Mouse (Mus musculus) heart, embryonic 14.5 days (tissue): Measurements from ENCODE around the gene Nectin4. TPM values are rescaled to one million over a fixed set of nuclear protein-coding genes. Genes with fewer than 3 reads are reported as not detected.
A peak's percentile ranks its signal among the peaks of the same experiment; 100 is the strongest.

Experiments used
- ATAC-seq: fragments of 200-750 bp; cut with Nextera tagmentation; 2 replicates; pipeline ENCODE4 v1.8.0; 2017; ENCODE audit warnings: low read depth, moderate TSS enrichment; ENCODE audit not compliant: insufficient number of reproducible peaks, insufficient read depth, low FRiP score
- H3K27ac ChIP-seq, 2 experiments: fragments of 200-500 bp in 1 of 2; fragments of 300-500 bp in 1 of 2; sonication (generic) in 1 of 2; replicated peaks in 1 of 2; 2 replicates each; pipeline ENCODE4 v1.5.1; 2012 to 2014; ENCODE audit warnings: low read depth in 2 of 2, low read length in 2 of 2, control low read depth in 1 of 2, mild to moderate bottlenecking in 1 of 2, mixed read lengths in 1 of 2; ENCODE audit not compliant: control insufficient read depth in 1 of 2, insufficient read depth in 1 of 2
- H3K27me3 ChIP-seq: fragments of 300-500 bp; sonication (generic); 2 replicates; pipeline ENCODE4 v1.6.1; 2014; ENCODE audit warnings: mild to moderate bottlenecking, low read length, control low read depth; ENCODE audit not compliant: control insufficient read depth, insufficient read depth
- H3K36me3 ChIP-seq: fragments of 300-500 bp; sonication (generic); 2 replicates; pipeline ENCODE4 v1.6.1; 2014; ENCODE audit warnings: mild to moderate bottlenecking, control low read depth, low read length, mixed read lengths; ENCODE audit not compliant: control insufficient read depth, insufficient read depth
- H3K4me1 ChIP-seq, 2 experiments: fragments of 200-500 bp in 1 of 2; fragments of 300-500 bp in 1 of 2; sonication (generic) in 1 of 2; 2 replicates each; pipeline ENCODE4 v1.6.1; 2012 to 2014; ENCODE audit warnings: low read length in 2 of 2, control low read depth in 1 of 2, mixed read lengths in 1 of 2; ENCODE audit not compliant: control insufficient read depth in 2 of 2, insufficient read depth in 2 of 2
- H3K4me2 ChIP-seq: fragments of 300-500 bp; sonication (generic); 2 replicates; pipeline ENCODE4 v1.6.1; 2014; ENCODE audit warnings: mild to moderate bottlenecking, low read length
- H3K4me3 ChIP-seq, 2 experiments: fragments of 200-500 bp in 1 of 2; fragments of 300-500 bp in 1 of 2; sonication (generic) in 1 of 2; 2 replicates each; pipeline ENCODE4 v1.5.1; 2012 to 2014; ENCODE audit warnings: low read length in 2 of 2, mild to moderate bottlenecking in 2 of 2, control low read depth in 1 of 2, low read depth in 1 of 2, moderate library complexity in 1 of 2; ENCODE audit not compliant: control insufficient read depth in 1 of 2, insufficient read depth in 1 of 2
- H3K9ac ChIP-seq: fragments of 300-500 bp; sonication (generic); 2 replicates; pipeline ENCODE4 v1.6.1; 2014; ENCODE audit warnings: mild to moderate bottlenecking, low read length
- H3K9me3 ChIP-seq: fragments of 300-500 bp; sonication (generic); 2 replicates; pipeline ENCODE4 v1.6.1; 2016; ENCODE audit warnings: low read length, control low read depth; ENCODE audit not compliant: control insufficient read depth
- WGBS: fragments of 180-500 bp; shearing (Covaris S2); extraction: QIAGEN DNeasy Blood & Tissue Kit; methylation state at CpG from one replicate; pipeline ENCODE4 v1.1.7; 2014; 5-methylcytosine and 5-hydroxymethylcytosine counted together
- polyA plus RNA-seq: library from polyadenylated mRNA; unstranded; fragments of >200 nt; fragmentation: Nextera tagmentation; extraction: Ambion mirVana; gene quantifications from 2 replicates; pipeline ENCODE4 v1.2.1, GENCODE M21; 2014

The Nectin4 gene
- polyA plus RNA-seq, 1 experiment from 2014 or later, result 0.12 TPM

GRCm38 (mm10) chr1:171345225-171346094 lies 24.4 kb upstream of the Nectin4 start, which contains the start of the genes Nit1 and Pfdn2:
Gene Nit1, minus strand, starts transcription at chr1:171345646.
Gene Pfdn2, plus strand, starts transcription at chr1:171345670.
- peaks cover 5% of the 10 kb centered on the region for H3K9me3 ChIP-seq
- ATAC-seq, result peak; percentile 82
- 1% methylated on average over 53 of the region's 53 CpGs for WGBS
- H3K9ac ChIP-seq, result peak within 1 kb of the TSS; percentile 94
- peak within 1 kb of the TSS; percentile 62 to 96 for H3K4me3 ChIP-seq
- no peaks in the 10 kb centered on the region for H3K27me3 ChIP-seq
- peak within 1 kb of the TSS; percentile 45 to 76; a peak in 3 of 4 replicates for H3K27ac ChIP-seq
- peak within 1 kb of the TSS; percentile 91 for H3K4me2 ChIP-seq
- peaks cover 5 to 13% of the 10 kb centered on the region in 2 experiments for H3K4me1 ChIP-seq
- H3K36me3 ChIP-seq, result peaks cover 33% of the 10 kb centered on the region

DNA sequence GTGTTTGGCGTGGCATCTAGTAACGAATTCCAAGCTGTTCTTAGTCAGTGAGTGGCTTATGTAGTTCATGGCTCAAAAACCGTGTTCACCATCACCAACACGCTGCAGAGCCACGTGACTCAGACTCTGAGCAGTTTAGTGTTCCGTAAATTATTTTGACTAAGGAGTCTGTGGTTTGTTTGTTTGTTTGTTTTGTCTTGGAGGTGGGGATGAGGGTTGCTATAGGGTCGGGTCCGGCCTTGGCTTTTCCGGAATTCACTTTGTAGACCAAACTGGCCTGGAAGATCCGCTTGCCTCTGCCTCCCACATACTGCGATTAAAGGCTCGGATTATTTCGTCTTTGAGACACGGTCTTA lies 23.8 kb upstream of the Nectin4 start:
- Histone ChIP-seq H3K9ac (peak overlapping the region; percentile 94), H3K4me1 (peaks cover 5 to 13% of the 10 kb centered on the region in 2 experiments), H3K36me3 (peaks cover 27% of the 10 kb centered on the region), H3K9me3 (peaks cover 5% of the 10 kb centered on the region), H3K4me2 (peak overlapping the region; percentile 91), H3K4me3 (peak overlapping the region; percentile 62 to 96), H3K27me3 (no peaks in the 10 kb centered on the region), H3K27ac (peak overlapping the region in 1 of 2 experiments; percentile 76; a peak in 1 of 4 replicates)
- 1% methylated on average over 14 of the region's 14 CpGs for WGBS
- no peak for ATAC-seq

DNA sequence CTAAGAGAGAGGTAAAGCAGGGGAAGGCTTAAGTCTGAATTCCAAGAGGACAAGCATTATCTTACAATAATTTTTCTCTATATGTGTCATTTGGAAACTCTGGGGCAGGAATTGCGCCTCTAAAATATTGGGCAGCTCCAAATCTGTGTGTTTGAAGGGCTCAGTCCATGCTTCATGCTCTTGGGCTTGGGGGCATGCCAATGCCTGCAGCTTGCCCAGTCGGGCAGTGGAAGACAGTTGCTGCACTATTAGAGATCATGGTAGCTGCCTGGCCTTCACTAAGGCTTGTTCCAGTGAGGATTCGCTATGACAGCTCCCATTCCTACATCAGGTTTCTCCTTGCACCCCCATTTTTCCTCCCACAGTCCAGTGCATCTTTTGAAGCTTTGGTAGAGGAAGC lies 21.2 kb upstream of the Nectin4 start:
- Histone ChIP-seq H3K4me3 (no peak overlapping the region), H3K27me3 (no peaks in the 10 kb centered on the region), H3K36me3 (peaks cover under 1% of the 10 kb centered on the region), H3K4me2 (no peak overlapping the region), H3K9ac (no peak overlapping the region), H3K9me3 (peaks cover 5% of the 10 kb centered on the region), H3K27ac (no peak overlapping the region), H3K4me1 (peaks cover 5 to 12% of the 10 kb centered on the region in 2 experiments)
- WGBS, result 92% methylated on average over 3 of the region's 3 CpGs
- ATAC-seq, result no peak

DNA sequence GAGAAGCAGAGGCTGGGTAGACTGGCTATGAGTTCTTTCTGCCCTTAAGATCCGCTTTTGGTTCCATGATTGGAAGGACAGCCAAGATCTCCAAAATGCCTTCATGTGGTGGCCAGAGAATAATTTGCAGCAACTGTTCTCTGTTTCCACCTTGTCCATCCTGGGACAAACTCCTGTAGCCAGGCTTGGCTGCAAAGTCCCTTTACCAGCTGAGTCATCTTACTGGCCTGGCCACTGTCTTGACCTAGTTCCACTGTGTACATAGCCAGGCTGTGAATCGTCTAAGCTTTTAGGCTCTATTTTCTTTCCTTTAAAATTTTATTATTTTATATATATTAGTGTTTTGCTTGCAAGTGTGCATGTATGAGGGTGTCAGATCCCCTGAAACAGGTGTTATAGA lies 20.7 kb upstream of the Nectin4 start:
- no peak for ATAC-seq
- H3K27me3 ChIP-seq, result no peaks in the 10 kb centered on the region
- H3K9ac ChIP-seq, result no peak overlapping the region
- H3K4me2 ChIP-seq, result no peak overlapping the region
- peaks cover 4 to 10% of the 10 kb centered on the region in 2 experiments for H3K4me1 ChIP-seq
- WGBS, result 93% methylated on average over 2 of the region's 2 CpGs
- H3K4me3 ChIP-seq, result no peak overlapping the region
- H3K9me3 ChIP-seq, result peaks cover 5% of the 10 kb centered on the region
- no peaks in the 10 kb centered on the region for H3K36me3 ChIP-seq
- no peak overlapping the region for H3K27ac ChIP-seq

DNA sequence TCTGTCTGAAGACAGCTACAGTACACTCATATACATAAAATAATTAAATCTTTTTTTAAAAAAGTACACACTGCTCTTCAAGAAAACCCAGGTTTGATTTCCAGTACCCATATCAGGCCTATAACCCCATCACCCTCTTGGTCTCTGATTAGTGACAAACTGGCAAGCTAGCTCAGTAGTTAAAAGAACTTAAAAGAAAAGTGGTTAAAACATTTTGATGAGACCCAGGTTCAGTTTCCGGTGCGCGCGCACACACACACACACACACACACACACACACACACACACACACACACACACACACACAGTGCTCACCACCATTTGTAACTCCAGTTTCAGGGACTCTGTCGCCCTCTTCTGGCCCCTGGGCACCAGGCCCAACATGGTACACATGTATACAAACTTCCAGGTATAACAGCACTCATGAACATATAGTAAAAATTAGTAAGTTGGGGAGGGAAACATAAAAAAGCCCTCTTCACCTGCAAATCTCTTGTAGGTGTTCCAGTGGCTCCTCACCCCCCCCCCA lies 14.0 kb upstream of the Nectin4 start:
- Histone ChIP-seq H3K9ac (no peak overlapping the region), H3K27me3 (no peaks in the 10 kb centered on the region), H3K4me3 (no peak overlapping the region), H3K27ac (no peak overlapping the region), H3K4me1 (peaks cover 0 to 3% of the 10 kb centered on the region in 2 experiments; a peak in 2 of 4 replicates), H3K9me3 (peaks cover 3% of the 10 kb centered on the region), H3K36me3 (peaks cover 27% of the 10 kb centered on the region), H3K4me2 (no peak overlapping the region)
- 85% methylated on average over 5 of the region's 5 CpGs for WGBS
- no peak for ATAC-seq

GRCm38 (mm10) chr1:171356814-171357213 lies 13.1 kb upstream of the Nectin4 start:
- H3K4me2 ChIP-seq, result no peak overlapping the region
- H3K27me3 ChIP-seq, result no peaks in the 10 kb centered on the region
- peaks cover 0 to 3% of the 10 kb centered on the region in 2 experiments; a peak in 2 of 4 replicates for H3K4me1 ChIP-seq
- no peak overlapping the region for H3K27ac ChIP-seq
- no peak for ATAC-seq
- peaks cover 3% of the 10 kb centered on the region for H3K9me3 ChIP-seq
- no peak overlapping the region for H3K9ac ChIP-seq
- H3K4me3 ChIP-seq, result no peak overlapping the region
- WGBS, result 87% methylated on average over 2 of the region's 2 CpGs
- peaks cover 27% of the 10 kb centered on the region for H3K36me3 ChIP-seq

DNA sequence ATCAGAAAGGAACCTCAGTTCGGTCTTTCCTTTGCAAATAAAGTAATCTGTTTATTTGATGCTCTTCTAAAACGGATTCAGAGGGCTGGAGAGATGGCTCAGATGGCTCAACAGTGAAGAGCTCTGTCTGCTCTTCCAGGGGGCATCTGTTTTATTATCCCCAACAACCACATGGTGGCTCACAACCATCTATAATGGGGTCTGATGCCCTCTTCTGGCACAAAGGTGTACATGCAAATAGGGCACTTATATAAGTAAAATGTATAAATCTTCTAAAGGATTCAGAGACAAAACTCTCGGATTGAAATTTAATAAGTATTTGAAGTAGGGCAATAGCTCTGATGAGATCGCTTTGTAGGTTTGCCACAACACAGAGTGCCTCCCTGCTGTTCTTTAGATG lies 11.5 kb upstream of the Nectin4 start:
- ATAC-seq, result no peak
- no peak overlapping the region for H3K4me2 ChIP-seq
- peaks cover 3% of the 10 kb centered on the region for H3K9me3 ChIP-seq
- peaks cover 27% of the 10 kb centered on the region for H3K36me3 ChIP-seq
- no peak overlapping the region for H3K9ac ChIP-seq
- H3K4me1 ChIP-seq, result peaks cover 0 to 3% of the 10 kb centered on the region in 2 experiments; a peak in 2 of 4 replicates
- H3K4me3 ChIP-seq, result no peak overlapping the region
- H3K27ac ChIP-seq, result no peak overlapping the region
- 77% methylated on average over 4 of the region's 4 CpGs for WGBS
- H3K27me3 ChIP-seq, result no peaks in the 10 kb centered on the region
